Mouse (Mus musculus) ES-E14 (cell line): ENCODE results near the gene Ap4m1. TPM values are rescaled to one million over a fixed set of nuclear protein-coding genes. Genes with fewer than 3 reads are reported as not detected.

Experiments
- DNase-seq: peaks from one replicate; pipeline ENCODE4 v3.0.0-alpha.2; 2013; ENCODE audit warnings: low read depth, low spot score
- H3K27ac ChIP-seq: 2 replicates; pipeline ENCODE4 v1.5.1; 2012; ENCODE audit warnings: low read depth, mild to moderate bottlenecking, low read length, moderate library complexity, mixed read lengths; ENCODE audit not compliant: poor library complexity, insufficient read depth, severe bottlenecking
- H3K36me3 ChIP-seq: 2 replicates; pipeline ENCODE4 v1.6.1; 2012; ENCODE audit warnings: mild to moderate bottlenecking, low read length, moderate library complexity, mixed read lengths; ENCODE audit not compliant: control insufficient read depth, poor library complexity, insufficient read depth, severe bottlenecking
- H3K4me1 ChIP-seq, 2 experiments: fragments of 150-350 bp in 1 of 2; sonication (generic) in 1 of 2; 2 replicates each; pipeline ENCODE4 v1.6.1; 2012; ENCODE audit warnings: low read length in 2 of 2, mild to moderate bottlenecking in 1 of 2, mixed read lengths in 1 of 2; ENCODE audit not compliant: control insufficient read depth in 2 of 2, insufficient read depth in 2 of 2, poor library complexity in 1 of 2
- H3K4me3 ChIP-seq, 2 experiments: fragments of 150-350 bp in 1 of 2; sonication (generic) in 1 of 2; 2 replicates each; pipeline ENCODE4 v1.5.1; 2012; ENCODE audit warnings: low read length in 2 of 2, low read depth in 1 of 2, mild to moderate bottlenecking in 1 of 2, mixed read lengths in 1 of 2; ENCODE audit not compliant: insufficient read depth in 1 of 2, poor library complexity in 1 of 2, severe bottlenecking in 1 of 2
- H3K9ac ChIP-seq: 2 replicates; pipeline ENCODE4 v1.6.1; 2012; ENCODE audit warnings: low read depth, mild to moderate bottlenecking, low read length, mixed read lengths; ENCODE audit not compliant: poor library complexity, insufficient read depth, severe bottlenecking
- H3K9me3 ChIP-seq: fragments of 150-350 bp; sonication (generic); 2 replicates; pipeline ENCODE4 v1.6.1; 2012; ENCODE audit warnings: low read depth, mild to moderate bottlenecking, low read length; ENCODE audit not compliant: control insufficient read depth, insufficient read depth
- CHD2 ChIP-seq: IDR thresholded peaks from 2 replicates; pipeline ENCODE4 v1.6.1; 2014; ENCODE audit warnings: mild to moderate bottlenecking, low read depth, low read length, inconsistent platforms
- HCFC1 ChIP-seq: IDR thresholded peaks from 2 replicates; pipeline ENCODE4 v1.6.1; 2012; ENCODE audit warnings: low read length, inconsistent platforms, borderline replicate concordance; ENCODE audit not compliant: insufficient read depth
- MAFK ChIP-seq: IDR thresholded peaks from 2 replicates; pipeline ENCODE4 v1.6.1; 2014; ENCODE audit warnings: mild to moderate bottlenecking, low read depth, low read length, inconsistent platforms; ENCODE audit not compliant: insufficient read depth
- ZC3H11A ChIP-seq: IDR thresholded peaks from 2 replicates; pipeline ENCODE4 v1.6.1; 2012; ENCODE audit warnings: low read depth, mild to moderate bottlenecking, inconsistent platforms, low read length, borderline replicate concordance
- ZNF384 ChIP-seq: IDR thresholded peaks from 2 replicates; pipeline ENCODE4 v1.6.1; 2012; ENCODE audit warnings: low read depth, low read length, inconsistent platforms
- in situ Hi-C, 2 experiments: fragments of 600-800 bp; cut with MboI; formaldehyde crosslinking; loops; one replicate each; pipeline ENCODE4 v1.15.1; 2025; ENCODE audit warnings: low sequenced_read_pairs in 2 of 2, inconsistent platforms in 1 of 2; ENCODE audit not compliant: unreplicated experiment in 2 of 2
- total RNA-seq: library from RNA; depleted of rRNA; stranded (reverse); fragments of 300-350 nt; gene quantifications from 2 replicates; pipeline ENCODE4 v1.2.3, GENCODE M21; 2012; rRNA removed

Ap4m1 gene
- total RNA-seq, 1 experiment = 42.7 TPM

GRCm38 (mm10) chr5:138228026-138228425 is 56.2 kb downstream of the Ap4m1 start:
- H3K4me3 ChIP-seq = no peak overlapping the region
- no peaks in the 10 kb centered on the region for H3K9me3 ChIP-seq
- H3K4me1 ChIP-seq = no peaks in the 10 kb centered on the region
- no peak overlapping the region for H3K27ac ChIP-seq
- in situ Hi-C loops = no loop called here
- peak; percentile 60 for DNase-seq
- no peaks in the 10 kb centered on the region for H3K36me3 ChIP-seq
- no peak for TF ChIP-seq ZNF384
- no peak for TF ChIP-seq MAFK
- TF ChIP-seq HCFC1 = no peak
- TF ChIP-seq ZC3H11A = no peak
- H3K9ac ChIP-seq = no peak overlapping the region

GRCm38 (mm10) chr5:138229511-138229910 is 57.7 kb downstream of the Ap4m1 start:
- in situ Hi-C loops = no loop called here
- TF ChIP-seq HCFC1 = no peak
- no peak for TF ChIP-seq ZNF384
- TF ChIP-seq MAFK = no peak
- no peak for TF ChIP-seq CHD2
- TF ChIP-seq ZC3H11A = no peak
- no peaks in the 10 kb centered on the region for H3K9me3 ChIP-seq
- no peak overlapping the region for H3K9ac ChIP-seq
- H3K36me3 ChIP-seq = no peaks in the 10 kb centered on the region
- H3K27ac ChIP-seq = no peak overlapping the region
- H3K4me3 ChIP-seq = no peak overlapping the region
- no peaks in the 10 kb centered on the region for H3K4me1 ChIP-seq
- DNase-seq = no peak

Other genes starting within 250 kb of the Ap4m1 start
- 0.04 TPM in 1 of 2 replicates, not detected in the other for gene Gjc3, start 208.9 kb upstream of the Ap4m1 start, total RNA-seq
- not detected in 2 replicates for gene Azgp1, start 190.5 kb upstream of the Ap4m1 start, total RNA-seq
- not detected in 2 replicates for gene Smok3a, start 150.7 kb upstream of the Ap4m1 start, total RNA-seq
- not detected in 2 replicates for gene Smok3b, start 150.6 kb upstream of the Ap4m1 start, total RNA-seq
- gene Smok3c, start 118.8 kb upstream of the Ap4m1 start, total RNA-seq = not detected in 2 replicates
- 9.8 and 10.5 TPM in 2 replicates for gene Zkscan1, start 86.9 kb upstream of the Ap4m1 start, total RNA-seq
- 12.2 and 15.5 TPM in 2 replicates for gene Zscan21, start 55.1 kb upstream of the Ap4m1 start, total RNA-seq
- gene Zfp113, start 16.3 kb upstream of the Ap4m1 start, total RNA-seq = 3.7 and 5.3 TPM in 2 replicates
- gene Cops6, start 10.9 kb upstream of the Ap4m1 start, total RNA-seq = 98.6 and 122 TPM in 2 replicates
- 327 and 403 TPM in 2 replicates for gene Mcm7, start 420 bp downstream of the Ap4m1 start, total RNA-seq
- 59.3 and 81.1 TPM in 2 replicates for gene Taf6, start 15.4 kb downstream of the Ap4m1 start, total RNA-seq
- gene Cnpy4, start 15.5 kb downstream of the Ap4m1 start, total RNA-seq = 43.5 and 59.5 TPM in 2 replicates
- 2.5 and 3.1 TPM in 2 replicates for gene Mblac1, start 22.3 kb downstream of the Ap4m1 start, total RNA-seq
- gene Nxpe5, start 53.9 kb downstream of the Ap4m1 start, total RNA-seq = 0.09 TPM in 1 of 2 replicates, not detected in the other
- 87.2 and 87.3 TPM in 2 replicates for gene Lamtor4, start 83.5 kb downstream of the Ap4m1 start, total RNA-seq
- 13.7 and 16.2 TPM in 2 replicates for gene BC037034, start 92.0 kb downstream of the Ap4m1 start, total RNA-seq
- gene Gal3st4, start 100.8 kb downstream of the Ap4m1 start, total RNA-seq = 0.58 and 0.94 TPM in 2 replicates
- gene Gm43720, start 108.0 kb downstream of the Ap4m1 start, total RNA-seq = not detected in 2 replicates
- 14.9 and 20.2 TPM in 2 replicates for gene Gpc2, start 108.0 kb downstream of the Ap4m1 start, total RNA-seq
- 101 and 108 TPM in 2 replicates for gene Stag3, start 108.2 kb downstream of the Ap4m1 start, total RNA-seq
- 1.2 TPM in 2 replicates for gene Pvrig, start 170.0 kb downstream of the Ap4m1 start, total RNA-seq